Mouse (Mus musculus): ENCODE results near the gene Plekhg6. TPM values are rescaled to one million over a fixed set of nuclear protein-coding genes. Genes with fewer than 3 reads are reported as not detected.
A peak's percentile ranks its signal among the peaks of the same experiment; 100 is the strongest.

Plekhg6 gene
- total RNA-seq, 2 experiments from 2014 or later, result 0.25 to 0.39 TPM

DNA sequence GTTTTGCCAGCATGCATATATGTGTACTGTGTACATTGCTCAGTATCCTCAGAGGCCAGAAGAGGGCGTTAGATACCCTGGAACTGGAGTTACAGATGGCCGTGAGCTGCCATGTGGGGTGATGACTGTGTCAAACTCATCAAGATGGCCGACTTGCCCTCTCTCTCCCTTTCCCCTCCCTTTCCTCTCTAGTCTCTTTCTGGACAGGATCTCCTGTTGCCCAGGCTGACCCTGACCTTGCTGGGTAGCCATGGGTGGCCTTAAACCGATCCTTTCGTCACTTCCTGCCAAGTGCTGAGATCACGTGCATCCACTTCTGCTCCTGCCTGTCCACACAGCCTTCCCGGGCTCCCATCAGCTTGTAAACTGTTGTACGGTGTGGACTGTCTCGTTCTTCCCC, 20.6 kb downstream of the Plekhg6 start:
- no peak for DNase-seq (ENCODE audit: low spot score in 2 of 2)
- intact Hi-C loops (cut with DNase I), result loop anchor here (5.0 kb wide), 2 partner anchors 83 to 242 kb away; no protein-coding TSS in a partner anchor

DNA sequence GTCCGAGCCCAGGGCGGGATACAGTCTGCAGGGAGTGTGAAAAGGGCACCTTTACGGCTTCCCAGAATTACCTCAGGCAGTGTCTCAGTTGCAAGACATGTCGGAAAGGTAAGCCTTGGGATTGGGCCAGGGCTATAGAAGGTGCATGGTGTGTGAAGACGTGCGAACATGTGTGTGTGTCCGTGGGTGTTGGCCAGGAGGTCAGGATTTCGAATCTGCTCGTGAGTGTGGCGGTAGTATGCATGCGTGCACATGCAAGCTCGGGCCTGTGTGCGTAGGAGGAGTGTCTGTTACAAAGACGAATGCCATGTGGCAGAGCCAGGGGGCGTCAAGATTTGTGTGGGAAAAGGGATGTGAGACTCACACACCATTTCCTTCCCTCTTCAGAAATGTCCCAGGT, 23.3 kb downstream of the Plekhg6 start:
- peak in 1 of 2 experiments; percentile 41 for DNase-seq (ENCODE audit: low spot score in 2 of 2)
- intact Hi-C loops (cut with DNase I), result no loop called here

DNA sequence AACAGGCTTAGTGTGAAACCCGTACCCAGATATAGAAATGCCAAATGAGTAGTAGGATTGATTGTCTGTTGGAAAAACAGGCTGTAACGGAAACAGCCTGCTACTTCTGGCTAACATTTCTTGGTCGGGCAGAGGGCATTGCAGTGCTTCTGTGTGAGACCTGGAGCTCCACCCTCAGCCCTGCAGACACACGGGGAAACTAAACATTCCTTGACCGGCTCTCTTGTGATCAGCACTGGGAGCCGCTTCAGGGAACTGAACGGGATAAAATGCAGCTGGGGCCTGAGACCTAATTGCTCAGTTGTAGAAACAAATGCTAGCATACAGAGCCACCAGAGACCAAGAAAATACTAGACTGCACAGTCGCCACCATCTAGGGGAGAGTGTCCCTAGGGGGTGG, 24.3 kb downstream of the Plekhg6 start:
- intact Hi-C loops (cut with DNase I), result no loop called here

DNA sequence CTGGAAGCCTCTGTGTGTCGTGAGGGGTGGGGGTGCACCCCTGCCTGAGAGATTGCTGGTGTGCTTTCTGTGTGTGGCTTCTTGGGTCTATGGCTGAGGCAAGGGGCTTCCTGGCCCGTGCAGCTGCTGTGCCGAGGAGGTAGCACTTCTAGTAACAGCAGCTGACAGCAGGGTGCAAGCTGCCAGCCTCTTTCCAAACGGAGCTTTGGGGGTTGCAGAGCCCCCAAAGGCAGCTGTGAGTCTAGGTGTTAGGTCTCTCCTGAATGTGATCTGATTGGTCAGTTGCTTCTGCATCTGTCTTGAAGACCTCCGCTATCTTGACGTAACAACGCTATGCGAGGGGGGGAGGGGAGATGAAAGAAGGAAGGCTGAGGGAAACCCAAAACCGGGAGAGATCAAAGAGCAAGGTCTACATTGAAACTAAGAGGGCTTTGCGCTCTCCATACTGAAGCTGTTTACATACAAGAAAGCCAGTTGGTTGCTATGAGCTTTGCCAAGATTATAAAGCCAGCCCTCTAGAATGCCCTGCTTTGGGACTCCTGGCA, 25.3 kb downstream of the Plekhg6 start:
- intact Hi-C loops (cut with DNase I), result no loop called here
- DNase-seq (ENCODE audit: low spot score in 2 of 2), result no peak

More for the DNA sequence above, 24.3 kb downstream of the Plekhg6 start:
- DNase-seq (ENCODE audit: low spot score in 2 of 2), result no peak

DNA sequence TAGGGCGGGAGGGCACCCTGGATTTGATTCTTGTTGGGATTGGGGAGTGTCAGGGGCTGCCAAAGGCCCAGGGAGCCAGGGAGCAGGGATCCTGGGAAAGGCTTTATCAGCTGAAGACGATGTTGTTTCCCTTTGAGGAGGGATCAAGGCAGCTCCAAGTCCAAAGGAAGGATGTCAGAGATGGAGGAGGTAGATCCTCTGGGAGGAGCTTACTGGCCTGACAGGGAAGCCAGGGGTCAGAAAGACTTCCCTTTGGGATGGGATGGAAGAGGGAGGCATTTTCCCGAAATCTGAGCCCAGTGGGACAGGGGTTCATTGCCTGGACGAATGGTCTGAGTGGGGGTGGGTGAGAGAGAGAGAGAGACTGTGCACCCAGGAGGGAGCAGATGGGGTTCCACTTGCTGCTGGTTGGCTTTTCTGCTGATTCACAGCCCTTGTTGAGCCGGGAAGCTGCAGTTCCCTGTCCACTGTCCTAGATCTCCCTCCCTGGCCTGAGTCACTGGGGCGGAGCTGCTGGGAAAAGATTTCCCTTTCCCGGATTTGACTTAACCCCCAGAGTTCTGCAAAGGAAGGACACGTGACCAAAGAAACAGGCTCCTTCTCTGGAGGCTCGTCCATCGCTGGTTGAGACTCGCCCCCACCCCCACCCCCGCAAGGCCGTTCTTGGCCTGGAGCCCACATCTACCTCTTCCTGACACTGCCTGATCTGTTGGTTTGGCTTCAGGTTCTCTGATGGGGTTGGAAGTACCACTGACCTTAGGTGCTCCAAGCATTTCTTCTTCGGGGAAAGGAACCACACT, 26.0 kb downstream of the Plekhg6 start:
- intact Hi-C loops (cut with DNase I), result no loop called here
- peak in 1 of 2 experiments; percentile 58 for DNase-seq (ENCODE audit: low spot score in 2 of 2)

DNA sequence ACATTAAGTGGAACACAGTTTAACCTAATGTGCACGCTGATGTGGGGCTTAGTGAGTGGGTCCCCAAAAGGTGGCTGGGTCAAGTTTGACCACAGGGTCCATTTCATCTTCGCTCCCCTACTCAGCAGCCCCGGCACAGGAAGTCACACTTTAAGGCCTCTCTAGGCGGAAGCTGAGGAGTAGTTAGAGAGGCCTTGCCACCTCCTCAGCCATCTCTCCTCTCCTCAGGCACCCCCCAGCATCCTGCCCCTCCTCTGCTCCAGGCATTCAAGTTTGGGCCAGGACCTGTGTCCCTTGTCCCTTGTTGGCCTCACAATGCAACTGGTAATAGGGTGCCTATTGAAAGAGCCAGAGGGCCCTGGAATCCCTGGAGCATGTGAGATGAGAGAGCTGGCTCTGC, 26.9 kb downstream of the Plekhg6 start:
- intact Hi-C loops (cut with DNase I), result no loop called here
- DNase-seq (ENCODE audit: low spot score in 2 of 2), result no peak

DNA sequence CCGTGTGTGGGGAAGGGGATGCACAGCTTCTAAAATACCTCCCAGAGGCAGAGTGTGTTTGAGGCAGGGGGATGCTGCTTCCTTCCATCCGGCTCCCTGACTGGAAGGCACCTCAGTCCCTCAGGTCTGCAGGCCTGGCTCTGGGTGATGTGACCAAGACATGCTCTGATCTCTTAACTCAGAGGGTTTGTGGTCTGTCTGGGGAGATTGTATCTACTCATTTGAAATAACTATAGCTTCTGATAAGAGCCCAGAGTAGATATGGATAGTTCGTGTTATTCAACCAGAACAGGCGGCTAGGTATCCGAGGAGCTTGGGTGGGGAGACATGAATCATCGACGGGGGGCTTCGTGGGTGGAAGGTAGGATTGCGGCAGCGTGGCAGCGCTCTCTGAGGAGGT, 27.4 kb downstream of the Plekhg6 start:
- intact Hi-C loops (cut with DNase I), result no loop called here

DNA sequence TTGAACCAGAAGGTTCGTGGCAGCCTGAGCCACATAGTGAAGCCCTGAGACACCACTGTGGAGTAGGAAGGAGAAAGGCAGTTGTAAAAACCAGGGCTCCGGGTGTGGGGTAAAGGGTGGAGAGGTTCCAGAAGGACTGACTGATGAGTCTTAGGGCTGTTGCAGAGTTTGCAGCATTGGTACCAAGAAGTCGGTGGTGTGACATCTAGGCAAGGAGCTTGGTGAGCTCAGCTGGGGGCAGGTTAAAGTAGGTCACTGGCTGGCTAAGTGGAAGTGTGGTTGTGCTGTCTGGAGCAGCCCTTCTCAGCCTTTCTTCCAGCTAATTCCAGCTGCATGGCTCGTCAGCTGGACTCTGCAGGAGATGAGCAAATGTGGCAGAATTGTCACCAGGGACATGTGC, 27.8 kb downstream of the Plekhg6 start:
- DNase-seq (ENCODE audit: low spot score in 2 of 2), result no peak
- intact Hi-C loops (cut with DNase I), result no loop called here

More for the DNA sequence above, 27.4 kb downstream of the Plekhg6 start:
- DNase-seq (ENCODE audit: low spot score in 2 of 2), result no peak

DNA sequence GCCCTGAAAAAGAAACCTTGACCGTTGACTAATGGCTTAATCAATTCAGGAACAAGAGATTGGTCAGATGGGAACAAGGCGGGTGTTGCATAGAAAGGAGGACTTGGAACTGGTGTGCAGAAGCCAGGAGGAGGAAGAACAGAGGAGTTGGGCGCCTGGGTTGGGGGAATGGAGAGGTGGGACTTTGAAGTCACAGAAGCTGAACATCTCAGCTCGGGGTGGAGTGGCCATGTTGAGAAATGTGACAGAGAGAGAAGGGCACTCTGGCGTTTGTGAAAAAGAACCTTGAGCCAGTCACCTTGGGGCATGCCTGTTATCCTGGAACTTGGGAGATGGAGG, 28.6 kb downstream of the Plekhg6 start:
- intact Hi-C loops (cut with DNase I), result no loop called here
- DNase-seq (ENCODE audit: low spot score in 2 of 2), result no peak

DNA sequence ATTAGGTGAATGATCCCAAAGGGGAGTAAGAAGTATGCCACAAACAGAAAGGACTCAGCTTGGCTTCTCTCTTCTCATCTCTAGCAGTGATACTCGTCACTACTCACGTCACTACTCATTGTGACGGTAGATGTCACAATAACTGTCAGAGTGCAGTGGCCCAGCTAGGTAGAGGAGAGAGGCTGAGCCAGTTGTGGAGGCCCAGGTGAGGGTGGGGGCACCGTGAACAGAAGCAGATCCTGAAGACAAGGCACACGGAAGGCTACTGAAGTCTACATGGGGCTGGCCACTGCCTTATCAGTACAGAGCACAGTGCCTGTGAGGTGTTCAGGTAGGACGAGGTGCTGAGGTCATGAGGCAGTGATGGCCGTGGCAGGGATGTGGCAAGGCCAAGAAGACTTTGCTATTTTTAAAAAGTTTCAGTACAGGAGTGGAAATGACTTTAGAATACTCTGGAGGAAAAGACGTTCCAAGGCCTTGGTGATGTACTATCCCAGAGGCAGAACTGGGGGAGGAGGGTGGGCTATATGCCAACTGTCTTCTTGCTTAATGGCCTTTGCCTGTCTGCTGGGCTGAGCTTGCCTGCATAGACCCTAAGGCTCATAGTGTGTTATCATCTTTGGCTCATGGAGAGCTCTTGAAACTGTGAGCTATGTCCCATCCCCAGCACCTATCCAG, 29.1 kb downstream of the Plekhg6 start:
- no peak for DNase-seq (ENCODE audit: low spot score in 2 of 2)
- intact Hi-C loops (cut with DNase I), result no loop called here

DNA sequence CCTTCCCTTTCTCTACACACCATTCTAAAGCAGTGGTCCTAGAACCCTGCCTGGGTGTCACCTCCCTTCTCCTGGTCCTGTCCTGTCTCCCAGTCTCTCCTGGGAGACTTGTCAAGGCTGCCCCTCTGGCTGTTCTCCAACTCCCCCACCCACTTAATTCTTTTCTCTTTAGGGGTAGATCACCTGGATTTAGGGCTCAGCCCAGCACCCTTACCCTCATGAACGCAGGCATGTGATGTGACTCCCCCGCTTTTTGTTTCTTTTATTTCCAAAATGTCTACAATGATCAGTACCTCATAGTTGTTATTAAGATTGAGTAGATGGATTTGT, 29.6 kb downstream of the Plekhg6 start:
- intact Hi-C loops (cut with DNase I), result no loop called here
- DNase-seq (ENCODE audit: low spot score in 2 of 2), result no peak

DNA sequence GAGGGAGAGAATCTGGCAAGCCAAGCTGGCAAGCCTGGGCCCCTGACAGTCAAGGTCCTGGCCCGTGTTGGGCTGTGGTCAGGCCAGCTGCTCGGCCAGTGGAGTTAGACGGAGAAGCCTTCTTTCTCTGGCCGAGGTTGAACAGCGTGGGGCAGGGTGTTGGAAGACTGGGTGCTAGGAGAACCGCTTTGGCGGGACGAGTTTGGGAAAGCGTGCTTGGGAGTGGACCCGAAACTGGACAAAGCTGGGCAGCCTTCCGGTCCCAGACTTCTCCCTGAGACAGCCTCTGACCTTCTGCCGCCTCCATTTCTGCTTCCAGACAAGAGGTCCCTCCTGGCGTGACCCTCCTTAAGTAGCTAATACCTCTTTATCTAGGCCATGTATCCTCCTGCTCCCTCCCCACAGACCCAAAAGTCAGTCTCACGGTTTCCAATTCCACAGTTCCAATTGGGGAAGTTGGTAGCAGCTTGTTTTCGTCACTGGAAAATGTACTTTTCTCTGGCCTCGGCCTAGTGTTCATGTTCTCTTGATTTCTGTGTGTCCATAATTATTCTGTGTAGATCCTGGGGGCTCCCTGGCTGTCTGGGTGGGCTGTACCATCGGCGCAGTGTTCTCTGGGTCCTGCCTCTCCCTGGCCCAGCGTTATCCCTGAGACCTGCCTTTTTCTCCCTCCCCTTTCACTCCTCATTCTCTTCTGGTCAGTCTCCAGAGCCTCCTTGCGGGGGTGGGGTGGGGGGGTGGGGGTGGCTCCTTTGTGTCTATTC, 30.2 kb downstream of the Plekhg6 start:
- intact Hi-C loops (cut with DNase I), result no loop called here
- DNase-seq (ENCODE audit: low spot score in 2 of 2), result no peak

DNA sequence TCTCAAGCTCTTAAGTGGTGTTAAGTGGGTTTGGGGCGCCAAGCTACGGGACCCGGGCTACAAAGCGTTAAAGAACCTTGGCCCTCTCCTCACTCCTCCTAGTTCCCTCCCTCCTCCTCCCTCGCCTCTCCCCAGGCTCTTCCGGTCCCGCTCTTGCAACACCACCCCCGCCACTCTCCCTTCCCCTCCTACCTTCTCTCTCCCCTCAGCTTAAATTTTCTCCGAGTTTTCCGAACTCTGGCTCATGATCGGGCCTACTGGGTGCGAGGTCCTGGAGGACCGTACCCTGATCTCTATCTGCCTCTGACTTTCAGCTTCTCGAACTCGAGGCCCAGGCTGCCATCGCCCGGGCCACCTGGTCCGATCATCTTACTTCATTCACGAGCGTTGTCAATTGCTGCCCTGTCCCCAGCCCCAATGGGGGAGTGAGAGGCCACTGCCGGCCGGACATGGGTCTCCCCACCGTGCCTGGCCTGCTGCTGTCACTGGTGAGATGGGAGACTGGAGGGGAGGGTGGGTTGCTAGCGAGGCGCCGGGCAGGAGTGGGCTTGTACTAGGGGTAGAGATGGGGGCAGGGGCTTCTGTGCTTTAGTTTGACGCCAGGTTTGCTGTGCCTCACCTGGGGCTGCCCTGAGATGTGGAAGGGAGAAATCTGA, 30.9 kb downstream of the Plekhg6 start:
- intact Hi-C loops (cut with DNase I), result no loop called here
- peak in 1 of 2 experiments; percentile 31 for DNase-seq (ENCODE audit: low spot score in 2 of 2)

DNA sequence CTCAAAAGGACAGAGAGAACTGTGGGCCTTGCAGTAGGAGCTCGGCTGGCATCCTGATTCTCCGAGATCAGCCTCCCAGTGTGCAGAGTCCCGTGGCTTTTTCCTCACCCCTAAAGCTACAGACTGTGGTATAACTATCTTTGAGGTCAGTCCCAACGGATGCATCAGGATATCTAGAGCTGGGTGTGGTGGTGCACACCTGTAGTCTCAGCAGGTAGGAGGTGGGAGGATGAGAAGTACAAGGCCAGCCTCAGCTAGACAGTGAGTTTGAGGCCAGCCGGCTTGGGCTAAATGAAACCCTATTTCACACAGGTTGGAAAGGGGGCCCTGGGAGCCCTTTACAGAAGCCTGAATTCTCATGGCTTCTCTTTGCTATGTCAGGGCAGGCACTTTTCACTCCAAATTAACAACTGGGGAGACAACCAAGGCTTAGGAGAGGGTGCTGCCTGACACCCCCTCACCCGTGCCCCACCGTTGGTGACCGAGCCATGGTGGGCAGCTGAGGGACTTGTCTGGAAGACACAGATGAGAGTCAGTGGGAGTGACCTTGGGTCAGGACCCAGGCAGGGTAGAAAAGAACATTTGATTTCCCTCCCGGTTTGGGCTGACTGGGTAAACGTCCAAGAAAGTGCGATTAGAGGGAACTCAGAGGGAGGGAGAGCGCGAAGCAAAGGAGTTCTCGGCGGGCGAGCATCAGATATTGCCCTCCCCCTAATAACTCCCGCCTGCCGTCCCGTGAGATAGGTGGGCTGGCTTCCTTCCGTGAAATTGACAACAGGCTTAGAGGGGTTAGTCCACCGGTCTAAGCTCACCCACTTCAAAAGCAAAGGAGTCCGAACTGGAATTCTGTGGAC, 31.6 kb downstream of the Plekhg6 start, which contains the start of gene Tnfrsf1a:
Gene Tnfrsf1a, plus strand, starts transcription at position 642 of the 854 bp plus-strand sequence.
- intact Hi-C loops (cut with DNase I), result no loop called here
- DNase-seq (ENCODE audit: low spot score in 2 of 2), result no peak

DNA sequence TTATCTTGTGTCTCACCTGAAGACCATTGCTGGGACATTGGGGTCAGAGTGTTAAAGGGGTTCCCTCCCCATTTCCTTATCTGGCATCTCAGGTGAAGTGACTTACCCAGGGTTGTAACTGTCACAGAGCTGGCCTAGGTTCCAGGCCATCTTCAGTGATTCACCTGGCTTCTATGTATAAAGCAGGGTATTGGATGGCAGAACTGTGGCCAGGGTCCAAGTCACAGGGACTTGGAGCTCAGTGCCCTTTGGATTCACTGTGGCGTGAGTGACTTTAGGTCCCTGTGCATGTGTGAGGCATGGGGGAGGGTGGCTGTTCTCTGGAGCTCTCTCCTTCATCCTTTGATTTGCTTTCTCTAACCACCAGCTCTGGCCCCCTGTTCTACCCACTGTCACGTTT, 34.6 kb downstream of the Plekhg6 start:
- DNase-seq (ENCODE audit: low spot score in 2 of 2), result no peak
- intact Hi-C loops (cut with DNase I), result no loop called here

DNA sequence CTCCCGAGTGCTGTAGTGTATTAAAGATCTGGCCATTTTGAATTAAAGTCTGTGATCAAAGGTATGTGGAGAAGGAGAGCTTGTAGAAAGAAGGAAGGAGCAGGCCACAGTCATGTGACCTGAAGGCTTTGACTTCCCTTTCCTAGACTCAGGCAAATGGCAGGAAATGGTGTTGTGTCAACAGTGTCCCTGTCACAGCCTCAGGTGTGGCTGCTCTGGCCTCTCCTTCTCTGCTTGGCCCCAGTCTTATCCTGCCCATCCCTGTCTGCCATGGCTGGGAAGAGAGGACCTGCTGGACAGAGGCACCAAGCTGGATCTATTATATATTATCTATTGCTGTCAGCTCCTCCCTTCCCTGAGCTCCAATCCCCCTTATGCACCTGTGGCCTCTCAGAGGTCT, 35.0 kb downstream of the Plekhg6 start:
- intact Hi-C loops (cut with DNase I), result no loop called here
- no peak for DNase-seq (ENCODE audit: low spot score in 2 of 2)

DNA sequence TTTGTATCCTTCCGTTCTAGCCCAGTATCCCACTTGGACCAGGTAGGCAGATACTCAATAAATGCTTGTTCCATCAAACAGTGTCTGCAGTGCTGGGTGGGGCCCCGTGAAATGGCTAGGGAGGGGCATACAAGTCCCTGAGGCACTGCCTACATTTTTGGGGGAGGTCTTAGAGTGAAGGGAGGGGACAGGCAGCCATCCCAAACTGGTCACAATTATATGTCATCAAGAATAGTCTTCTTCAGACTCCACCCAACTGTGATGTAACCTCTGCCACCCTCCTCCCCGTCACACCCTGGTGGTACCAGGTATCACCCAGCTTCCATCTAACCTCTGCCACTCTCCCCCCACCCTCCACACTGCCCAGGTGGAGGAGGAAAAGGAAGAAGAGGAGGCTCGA, 35.7 kb downstream of the Plekhg6 start:
- no peak for DNase-seq (ENCODE audit: low spot score in 2 of 2)
- intact Hi-C loops (cut with DNase I), result no loop called here

DNA sequence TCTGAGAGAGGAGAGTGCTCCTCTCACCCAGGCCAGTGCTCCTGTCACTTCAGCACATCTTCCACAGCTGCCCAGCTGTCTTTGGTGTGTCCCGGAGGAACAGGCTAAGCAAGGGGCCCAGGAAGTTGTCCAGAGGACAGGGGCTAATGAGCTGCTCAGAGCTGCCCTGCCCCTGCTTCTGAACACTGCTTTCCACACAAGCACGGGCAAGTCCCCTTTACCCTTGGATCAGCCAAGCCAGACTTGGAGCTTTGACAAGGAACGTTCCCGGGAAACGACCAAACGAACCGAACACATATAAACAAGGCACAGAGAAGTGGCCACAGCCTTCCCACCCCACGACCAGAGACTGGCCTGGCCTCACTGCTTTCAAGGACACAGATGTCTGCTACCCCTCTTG, 36.5 kb downstream of the Plekhg6 start:
- intact Hi-C loops (cut with DNase I), result no loop called here
- no peak for DNase-seq (ENCODE audit: low spot score in 2 of 2)

DNA sequence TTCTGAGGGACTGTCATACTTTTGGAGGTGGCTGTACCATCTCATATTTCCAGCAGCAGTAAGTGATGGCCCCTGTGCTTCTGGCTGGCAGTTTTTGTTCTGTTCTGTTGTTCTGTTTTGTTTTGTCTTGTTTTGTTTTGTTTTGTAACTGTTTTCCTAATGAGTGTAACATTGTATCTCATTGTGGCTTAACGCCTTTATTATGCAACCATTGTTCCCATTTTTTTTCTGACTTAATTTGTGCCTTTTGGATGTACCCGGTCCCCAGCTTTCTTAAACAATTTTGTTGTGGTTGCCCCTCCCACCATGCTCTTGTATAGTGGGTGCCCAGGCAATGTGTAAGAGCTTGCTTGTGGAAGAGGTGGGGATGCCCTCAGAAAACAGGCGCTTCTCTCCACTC, 38.4 kb downstream of the Plekhg6 start:
- no peak for DNase-seq (ENCODE audit: low spot score in 2 of 2)
- intact Hi-C loops (cut with DNase I), result no loop called here
